Mouse (Mus musculus) lung, embryonic 14.5 days (tissue): Measurements from ENCODE around the gene Scn9a. TPM values are rescaled to one million over a fixed set of nuclear protein-coding genes. Genes with fewer than 3 reads are reported as not detected.
A peak's percentile ranks its signal among the peaks of the same experiment; 100 is the strongest.

Experiments used
- ATAC-seq: fragments of 200-750 bp; cut with Nextera tagmentation; 2 replicates; pipeline ENCODE4 v1.8.0; 2017; ENCODE audit warnings: mild to moderate bottlenecking, moderate TSS enrichment, moderate library complexity; ENCODE audit not compliant: insufficient read depth
- DNase-seq: peaks from one replicate; pipeline ENCODE4 v3.0.0-alpha.2; 2015
- H3K27ac ChIP-seq: fragments of 300-500 bp; sonication (generic); 2 replicates; pipeline ENCODE4 v1.5.1; 2014; ENCODE audit warnings: low read depth, mild to moderate bottlenecking, moderate library complexity
- H3K27me3 ChIP-seq: fragments of 300-500 bp; sonication (generic); 2 replicates; pipeline ENCODE4 v1.6.1; 2014; ENCODE audit warnings: low read length, control low read depth; ENCODE audit not compliant: insufficient read depth
- H3K36me3 ChIP-seq: fragments of 300-500 bp; sonication (generic); 2 replicates; pipeline ENCODE4 v1.6.1; 2014; ENCODE audit warnings: control low read depth; ENCODE audit not compliant: insufficient read depth
- H3K4me1 ChIP-seq: fragments of 300-500 bp; sonication (generic); 2 replicates; pipeline ENCODE4 v1.6.1; 2014; ENCODE audit warnings: antibody characterized with exemption, control low read depth; ENCODE audit not compliant: insufficient read depth
- H3K4me2 ChIP-seq: fragments of 300-500 bp; sonication (generic); 2 replicates; pipeline ENCODE4 v1.6.1; 2014; ENCODE audit warnings: mild to moderate bottlenecking
- H3K4me3 ChIP-seq: fragments of 300-500 bp; sonication (generic); 2 replicates; pipeline ENCODE4 v1.5.1; 2014; ENCODE audit warnings: low read depth, low read length
- H3K9ac ChIP-seq: fragments of 300-500 bp; sonication (generic); 2 replicates; pipeline ENCODE4 v1.6.1; 2014
- H3K9me3 ChIP-seq: fragments of 300-500 bp; sonication (generic); 2 replicates; pipeline ENCODE4 v1.6.1; 2016; ENCODE audit warnings: low read depth, low read length, control low read depth
- CTCF ChIP-seq: IDR thresholded peaks from 2 replicates; pipeline ENCODE4 v1.5.1; 2016; ENCODE audit warnings: antibody characterized with exemption, low read depth
- WGBS: fragments of 180-500 bp; shearing (Covaris S2); extraction: QIAGEN DNeasy Blood & Tissue Kit; methylation state at CpG from one replicate; pipeline ENCODE4 v1.1.7; 2014; 5-methylcytosine and 5-hydroxymethylcytosine counted together
- polyA plus RNA-seq: library from polyadenylated mRNA; unstranded; fragments of >200 nt; fragmentation: Nextera tagmentation; extraction: Ambion mirVana; gene quantifications from 2 replicates; pipeline ENCODE4 v1.2.1, GENCODE M21; 2014

Gene Scn9a
- polyA plus RNA-seq, 1 experiment from 2014 or later: 0.18 TPM

DNA sequence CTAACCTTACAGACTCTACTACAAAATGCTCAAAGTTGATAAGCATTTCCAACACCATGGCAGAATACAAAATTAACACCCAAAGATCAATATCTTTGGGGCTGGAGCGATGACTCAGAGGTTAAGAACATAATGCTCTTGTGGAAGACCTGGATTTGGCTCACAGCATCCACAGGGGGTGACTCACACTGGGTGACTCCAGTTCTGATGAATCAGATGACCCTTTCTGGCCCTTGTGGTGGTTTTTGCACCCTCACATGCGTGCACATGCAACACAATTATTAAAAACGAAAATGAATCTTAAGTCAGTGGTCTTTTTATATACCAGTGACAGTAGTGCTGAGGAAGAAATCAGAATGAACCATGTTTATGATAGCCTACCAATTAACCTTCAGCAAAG, 126.7 kb downstream of the Scn9a start:
- no peaks in the 10 kb centered on the region for H3K36me3 ChIP-seq
- no peak for DNase-seq
- H3K27ac ChIP-seq: no peak overlapping the region
- H3K4me1 ChIP-seq: no peaks in the 10 kb centered on the region
- WGBS: 77% methylated on average over 3 of the region's 3 CpGs
- H3K27me3 ChIP-seq: no peaks in the 10 kb centered on the region
- no peak for ATAC-seq
- no peak overlapping the region for H3K9ac ChIP-seq
- no peak overlapping the region for H3K4me2 ChIP-seq
- H3K9me3 ChIP-seq: no peaks in the 10 kb centered on the region
- H3K4me3 ChIP-seq: no peak overlapping the region
- TF ChIP-seq CTCF: no peak

- 80% methylated on average over 1 of the region's 1 CpGs for WGBS
- no peak for DNase-seq
- Histone ChIP-seq H3K27me3 (no peaks in the 10 kb centered on the region), H3K36me3 (no peaks in the 10 kb centered on the region), H3K27ac (no peak overlapping the region), H3K4me2 (no peak overlapping the region), H3K4me3 (no peak overlapping the region), H3K9ac (no peak overlapping the region), H3K9me3 (no peaks in the 10 kb centered on the region), H3K4me1 (no peaks in the 10 kb centered on the region)
- ATAC-seq: no peak
- TF ChIP-seq CTCF: no peak
Observed at GRCm38 (mm10) chr2:66507616-66508015, 127.1 kb downstream of the Scn9a start.

- TF ChIP-seq CTCF: no peak
- Histone ChIP-seq H3K36me3 (no peaks in the 10 kb centered on the region), H3K4me3 (no peak overlapping the region), H3K27me3 (no peaks in the 10 kb centered on the region), H3K9me3 (no peaks in the 10 kb centered on the region), H3K27ac (no peak overlapping the region), H3K4me1 (no peaks in the 10 kb centered on the region), H3K4me2 (no peak overlapping the region), H3K9ac (no peak overlapping the region)
- ATAC-seq (no peak), DNase-seq (no peak)
- WGBS: 90% methylated on average over 3 of the region's 3 CpGs
Observed at GRCm38 (mm10) chr2:66502158-66502557, 132.6 kb downstream of the Scn9a start.

DNA sequence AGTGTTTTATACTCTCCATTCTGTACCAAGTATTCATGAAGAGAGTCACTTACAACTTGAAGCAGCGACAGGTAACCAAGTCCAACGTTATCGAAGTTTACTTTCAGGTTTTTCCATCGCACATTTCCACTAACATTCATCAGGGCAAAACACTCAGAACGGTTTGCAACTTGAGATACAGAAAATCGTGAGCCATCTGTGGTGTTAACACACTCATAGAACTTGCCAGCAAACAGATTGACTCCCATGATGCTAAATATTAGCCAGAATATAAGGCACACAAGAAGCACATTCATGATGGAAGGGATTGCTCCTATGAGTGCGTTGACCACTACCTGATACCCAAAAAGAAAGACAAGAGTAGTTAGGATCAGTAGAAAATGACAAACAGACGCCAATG, 140.2 kb downstream of the Scn9a start:
- DNase-seq (no peak), ATAC-seq (no peak)
- Histone ChIP-seq H3K4me1 (no peaks in the 10 kb centered on the region), H3K9ac (no peak overlapping the region), H3K36me3 (no peaks in the 10 kb centered on the region), H3K9me3 (no peaks in the 10 kb centered on the region), H3K27ac (no peak overlapping the region), H3K4me3 (no peak overlapping the region), H3K4me2 (no peak overlapping the region), H3K27me3 (no peaks in the 10 kb centered on the region)
- 70% methylated on average over 8 of the region's 8 CpGs for WGBS
- no peak for TF ChIP-seq CTCF

GRCm38 (mm10) chr2:66478395-66478794, 156.4 kb downstream of the Scn9a start:
- no peak overlapping the region for H3K9ac ChIP-seq
- H3K4me1 ChIP-seq: no peaks in the 10 kb centered on the region
- 44% methylated on average over 2 of the region's 2 CpGs for WGBS
- H3K4me2 ChIP-seq: no peak overlapping the region
- no peak for DNase-seq
- no peaks in the 10 kb centered on the region for H3K27me3 ChIP-seq
- TF ChIP-seq CTCF: no peak
- no peaks in the 10 kb centered on the region for H3K36me3 ChIP-seq
- H3K9me3 ChIP-seq: no peaks in the 10 kb centered on the region
- H3K4me3 ChIP-seq: no peak overlapping the region
- no peak for ATAC-seq
- no peak overlapping the region for H3K27ac ChIP-seq

GRCm38 (mm10) chr2:66473181-66473822, 161.5 kb downstream of the Scn9a start:
- Histone ChIP-seq H3K4me2 (no peak overlapping the region), H3K36me3 (no peaks in the 10 kb centered on the region), H3K9ac (no peak overlapping the region), H3K4me3 (no peak overlapping the region), H3K4me1 (no peaks in the 10 kb centered on the region), H3K27me3 (no peaks in the 10 kb centered on the region), H3K9me3 (no peaks in the 10 kb centered on the region), H3K27ac (no peak overlapping the region)
- DNase-seq (peak; percentile 76), ATAC-seq (peak; percentile 47; the same call in 1 of the 2 replicates)
- WGBS: 38% methylated on average over 3 of the region's 3 CpGs
- TF ChIP-seq CTCF: peak; percentile 62

DNA sequence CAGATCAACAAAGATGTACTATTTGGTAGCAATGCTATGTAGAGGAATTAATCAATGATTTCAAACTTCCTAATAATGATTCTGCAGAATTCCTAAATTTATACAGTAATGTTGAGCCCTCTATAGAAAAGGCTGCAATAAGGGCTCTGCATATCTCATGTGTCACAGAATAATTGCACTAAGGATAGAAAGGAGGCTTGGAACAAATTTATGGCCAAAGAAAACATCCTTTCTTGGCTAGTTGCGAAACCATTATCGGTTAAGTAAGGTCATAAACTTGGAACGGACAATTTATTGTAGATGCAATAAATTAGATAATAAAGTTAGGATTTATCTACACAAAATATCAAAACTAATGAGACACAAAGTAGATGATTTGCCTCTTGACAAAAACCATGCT, 169.3 kb downstream of the Scn9a start:
- WGBS: 65% methylated on average over 3 of the region's 3 CpGs
- H3K27me3 ChIP-seq: no peaks in the 10 kb centered on the region
- no peak overlapping the region for H3K4me3 ChIP-seq
- no peaks in the 10 kb centered on the region for H3K9me3 ChIP-seq
- H3K36me3 ChIP-seq: no peaks in the 10 kb centered on the region
- no peak for TF ChIP-seq CTCF
- peak; percentile 24 for DNase-seq
- no peak overlapping the region for H3K9ac ChIP-seq
- no peaks in the 10 kb centered on the region for H3K4me1 ChIP-seq
- no peak overlapping the region for H3K4me2 ChIP-seq
- no peak overlapping the region for H3K27ac ChIP-seq
- no peak for ATAC-seq
